Mouse (Mus musculus) kidney, adult 2 months (tissue): ENCODE measurements around the gene Sept9. TPM values are rescaled to one million over a fixed set of nuclear protein-coding genes. Genes with fewer than 3 reads are reported as not detected.

ENCODE experiments used
- DNase-seq: peaks from one replicate; pipeline ENCODE4 v3.0.0; 2021
- H3K27ac ChIP-seq: fragments of 200-500 bp; 2 replicates; pipeline ENCODE4 v1.5.1; 2012; ENCODE audit warnings: low read depth, low read length, control low read depth, inconsistent platforms; ENCODE audit not compliant: insufficient read depth
- H3K27me3 ChIP-seq: fragments of 200-500 bp; replicated peaks from 2 replicates; pipeline ENCODE4 v1.6.1; 2012; ENCODE audit warnings: mild to moderate bottlenecking, moderate library complexity, low read length, inconsistent platforms; ENCODE audit not compliant: control insufficient read depth, insufficient read depth
- H3K36me3 ChIP-seq: fragments of 200-500 bp; 2 replicates; pipeline ENCODE4 v1.6.1; 2012; ENCODE audit warnings: mild to moderate bottlenecking, moderate library complexity, low read length, inconsistent platforms; ENCODE audit not compliant: control insufficient read depth, insufficient read depth
- H3K4me1 ChIP-seq: fragments of 200-500 bp; 2 replicates; pipeline ENCODE4 v1.6.1; 2011; ENCODE audit warnings: low read length; ENCODE audit not compliant: control insufficient read depth, insufficient read depth
- H3K4me3 ChIP-seq: fragments of 200-500 bp; 2 replicates; pipeline ENCODE4 v1.5.1; 2011; ENCODE audit warnings: mild to moderate bottlenecking, low read depth, low read length, control low read depth; ENCODE audit not compliant: insufficient read depth
- CTCF ChIP-seq: fragments of 200-500 bp; conservative IDR thresholded peaks from 2 replicates; pipeline ENCODE4 v1.5.1; 2011; ENCODE audit warnings: low read depth, mild to moderate bottlenecking, control low read depth, low read length, moderate library complexity, mixed read lengths; ENCODE audit not compliant: insufficient read depth, insufficient read length
- POLR2A ChIP-seq: fragments of 200-500 bp; IDR thresholded peaks from one replicate; pipeline ENCODE4 v1.6.1; 2011; ENCODE audit warnings: low read depth, low read length, control low read depth
- WGBS: fragments of 180-500 bp; shearing (Covaris S2); methylation state at CpG from one replicate; pipeline ENCODE4 v1.1.7; 2018; 5-methylcytosine and 5-hydroxymethylcytosine counted together
- polyA plus RNA-seq: library from polyadenylated mRNA; depleted of rRNA; stranded (reverse); fragments of >200 nt; gene quantifications from 2 replicates; pipeline ENCODE4 v1.2.3, GENCODE M21; 2012

Sept9 gene
- polyA plus RNA-seq, 1 experiment = 25.9 TPM

DNA sequence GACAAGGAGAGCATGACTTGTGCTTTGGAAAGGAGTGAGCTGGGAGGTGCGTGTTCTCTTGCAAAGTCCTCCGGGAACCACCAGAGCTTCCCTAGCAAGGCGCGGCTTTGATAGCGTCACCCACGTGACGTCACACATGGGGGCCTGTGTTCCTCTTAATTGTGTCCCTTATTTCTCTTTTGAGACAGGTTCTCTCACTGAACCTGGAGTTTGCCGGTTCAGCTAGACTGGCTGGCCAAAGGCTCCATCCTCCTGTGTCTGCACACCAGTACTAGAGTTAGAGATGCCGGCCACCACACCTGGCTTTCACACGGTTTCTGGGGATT lies 86.1 kb downstream of the Sept9 start:
- Histone ChIP-seq H3K27me3 (no peaks in the 10 kb centered on the region), H3K4me3 (no peak overlapping the region), H3K36me3 (no peaks in the 10 kb centered on the region; the same call in 1 of the 2 replicates), H3K4me1 (peaks cover 34% of the 10 kb centered on the region), H3K27ac (no peak overlapping the region)
- DNase-seq = no peak
- 84% methylated on average over 10 of the region's 10 CpGs for WGBS
- no peak for TF ChIP-seq CTCF
- TF ChIP-seq POLR2A = no peak

DNA sequence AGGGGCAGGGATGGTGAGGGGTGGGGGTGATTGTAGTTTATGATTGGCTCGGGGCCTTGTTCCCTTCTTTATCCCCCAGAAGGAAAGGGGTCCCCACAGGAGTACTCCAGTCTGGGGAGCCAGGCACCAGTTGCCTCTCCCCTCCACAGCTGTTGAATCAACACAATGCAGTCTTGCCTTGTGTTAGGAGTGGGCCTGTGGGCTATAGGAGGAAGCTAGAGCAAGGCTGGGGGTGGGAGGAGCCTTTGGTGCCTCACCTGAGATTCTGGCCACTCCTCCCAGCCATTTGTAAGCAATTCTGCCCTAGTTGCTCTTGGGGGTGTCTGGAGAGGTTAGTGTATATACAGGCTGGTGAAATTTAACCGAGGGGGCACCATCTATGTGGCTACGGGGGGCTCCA lies 88.3 kb downstream of the Sept9 start:
- Histone ChIP-seq H3K4me3 (no peak overlapping the region), H3K36me3 (peaks cover 2% of the 10 kb centered on the region), H3K27ac (no peak overlapping the region), H3K4me1 (peaks cover 18% of the 10 kb centered on the region), H3K27me3 (no peaks in the 10 kb centered on the region)
- 87% methylated on average over 3 of the region's 3 CpGs for WGBS
- TF ChIP-seq POLR2A (no peak), CTCF (no peak)
- no peak for DNase-seq

DNA sequence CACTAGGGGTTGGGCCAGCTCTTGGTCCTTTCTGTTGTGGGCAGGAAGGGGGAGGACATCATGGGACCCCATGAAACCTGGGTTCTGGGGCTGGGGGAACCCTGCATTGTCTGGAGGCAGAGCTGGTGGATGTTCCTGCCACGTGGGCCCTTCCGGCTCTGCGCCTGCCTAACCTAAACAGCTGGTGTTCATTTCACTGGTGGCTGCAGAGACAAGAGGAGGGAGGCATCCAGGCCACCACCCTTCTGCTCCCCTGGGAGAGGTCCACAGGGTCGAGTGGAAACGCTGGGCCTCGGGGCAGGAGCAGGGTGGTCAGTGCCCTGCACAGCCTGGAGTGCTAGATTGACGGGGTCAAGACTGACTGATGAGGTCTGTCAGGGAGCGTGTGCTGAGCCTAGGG lies 89.3 kb downstream of the Sept9 start:
- peaks cover 9% of the 10 kb centered on the region for H3K4me1 ChIP-seq
- no peak for DNase-seq
- H3K27me3 ChIP-seq = no peaks in the 10 kb centered on the region
- peaks cover 2% of the 10 kb centered on the region for H3K36me3 ChIP-seq
- WGBS = 60% methylated on average over 8 of the region's 8 CpGs
- H3K27ac ChIP-seq = no peak overlapping the region
- TF ChIP-seq POLR2A = no peak
- TF ChIP-seq CTCF = no peak
- H3K4me3 ChIP-seq = no peak overlapping the region

DNA sequence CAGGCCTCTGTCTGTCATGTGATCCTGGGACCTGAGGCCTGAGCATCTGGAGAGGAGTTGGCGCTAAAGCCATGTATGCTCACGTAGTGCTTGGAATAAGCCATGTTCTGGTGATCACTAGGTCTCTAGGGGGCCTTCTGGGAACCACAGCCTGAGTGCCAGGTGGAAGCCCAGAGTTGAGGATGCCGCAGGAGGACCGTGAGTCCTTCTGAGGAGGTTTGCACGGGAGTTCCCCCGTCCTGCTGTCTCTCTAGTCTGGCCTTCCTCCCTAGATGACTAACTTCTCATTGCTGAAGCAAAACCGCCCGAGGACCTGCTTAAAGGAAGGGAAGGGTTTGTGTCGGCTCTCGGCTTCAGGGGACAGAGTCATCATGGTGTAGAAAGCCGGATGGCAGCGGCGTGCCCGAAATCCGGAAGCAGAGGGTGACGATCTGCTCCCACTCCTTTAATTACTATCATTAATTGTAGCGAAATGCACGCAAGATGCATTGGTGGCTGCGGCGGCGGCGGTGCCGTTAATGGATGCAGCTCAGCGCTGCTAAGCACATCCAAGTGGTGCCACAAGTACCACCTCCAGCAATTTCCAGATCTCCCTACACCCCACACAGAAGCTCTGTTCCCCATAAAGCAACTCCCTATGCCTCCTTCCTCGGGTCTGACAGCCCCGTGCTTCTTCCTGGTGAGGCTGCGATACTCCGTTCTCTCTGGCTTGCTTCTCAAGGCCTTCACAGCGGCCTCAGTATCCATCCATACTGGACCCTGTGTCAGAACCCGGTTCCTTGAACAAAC lies 92.0 kb downstream of the Sept9 start:
- no peak for DNase-seq
- no peak overlapping the region for H3K4me3 ChIP-seq
- no peaks in the 10 kb centered on the region for H3K27me3 ChIP-seq
- TF ChIP-seq POLR2A = no peak
- TF ChIP-seq CTCF = no peak
- H3K27ac ChIP-seq = no peak overlapping the region
- WGBS = 90% methylated on average over 30 of the region's 30 CpGs
- no peaks in the 10 kb centered on the region for H3K4me1 ChIP-seq
- H3K36me3 ChIP-seq = peaks cover 2% of the 10 kb centered on the region

DNA sequence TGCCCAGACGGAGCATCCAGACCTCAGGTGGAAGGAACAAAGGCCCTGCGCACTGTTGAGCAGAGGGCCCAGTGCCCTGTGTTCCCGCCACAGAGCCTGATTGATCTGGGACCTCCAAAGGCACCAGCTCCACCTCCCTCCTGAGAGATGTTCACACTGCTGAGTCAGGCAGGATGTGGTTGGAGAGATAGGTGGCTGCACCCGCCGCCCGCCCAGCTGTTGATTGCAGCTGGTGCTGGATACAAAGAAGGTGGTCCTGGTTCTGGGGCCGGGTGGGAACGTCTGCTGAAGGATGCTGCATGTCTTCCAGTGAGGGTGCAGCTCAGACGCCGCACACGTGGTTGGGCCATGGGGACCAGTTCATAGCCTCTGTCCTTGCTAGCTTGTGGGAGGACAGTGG lies 93.0 kb downstream of the Sept9 start:
- WGBS = 85% methylated on average over 11 of the region's 11 CpGs
- no peaks in the 10 kb centered on the region for H3K4me1 ChIP-seq
- no peak for DNase-seq
- TF ChIP-seq POLR2A (no peak), CTCF (no peak)
- H3K27me3 ChIP-seq = no peaks in the 10 kb centered on the region
- H3K27ac ChIP-seq = no peak overlapping the region
- no peak overlapping the region for H3K4me3 ChIP-seq
- peaks cover 2% of the 10 kb centered on the region for H3K36me3 ChIP-seq

DNA sequence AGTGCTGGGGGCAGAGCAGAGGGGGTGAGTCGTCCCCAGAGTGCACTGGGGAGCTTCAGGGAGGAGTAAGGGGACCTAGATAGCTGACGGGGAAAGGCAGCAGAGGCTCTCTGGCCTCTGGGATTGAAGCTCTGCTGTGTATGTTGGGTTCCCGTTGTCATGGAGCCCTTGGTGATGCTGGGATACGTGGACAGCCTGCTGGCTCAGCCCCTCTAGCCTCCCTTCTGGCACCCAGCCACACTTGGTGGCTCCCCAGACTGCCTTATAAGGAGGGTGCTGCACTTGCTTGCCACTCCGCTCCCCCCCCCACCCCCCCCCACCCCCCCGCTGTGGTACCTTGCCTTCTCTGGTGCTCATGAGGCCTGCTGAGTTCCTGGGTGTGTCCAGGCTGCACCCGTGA lies 95.8 kb downstream of the Sept9 start:
- TF ChIP-seq POLR2A (no peak), CTCF (no peak)
- H3K27ac ChIP-seq = no peak overlapping the region
- H3K4me1 ChIP-seq = peaks cover 3% of the 10 kb centered on the region; the same call in 1 of the 2 replicates
- DNase-seq = no peak
- H3K27me3 ChIP-seq = no peaks in the 10 kb centered on the region
- no peak overlapping the region for H3K4me3 ChIP-seq
- 70% methylated on average over 7 of the region's 7 CpGs for WGBS
- H3K36me3 ChIP-seq = peaks cover 2% of the 10 kb centered on the region

DNA sequence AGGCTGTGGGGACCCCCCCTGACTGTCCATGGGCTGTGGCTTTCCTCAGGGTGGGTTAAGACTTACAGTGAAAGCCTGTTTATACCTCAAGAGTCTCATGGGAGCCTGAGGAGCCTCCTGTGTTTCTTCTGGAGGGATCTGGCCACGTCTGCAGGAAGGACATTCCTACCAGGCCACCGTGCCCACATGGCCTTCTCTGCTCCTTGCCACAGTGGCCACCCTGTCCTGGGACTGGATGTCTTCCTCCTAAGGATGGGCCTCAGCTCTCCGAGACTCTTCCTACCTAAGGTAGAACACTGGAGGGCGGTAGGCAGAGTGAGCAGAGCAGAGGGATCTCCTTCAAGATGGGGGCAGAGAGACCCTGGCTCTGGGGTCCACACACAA lies 96.6 kb downstream of the Sept9 start:
- 54% methylated on average over 4 of the region's 4 CpGs for WGBS
- TF ChIP-seq POLR2A = no peak
- TF ChIP-seq CTCF = no peak
- no peak overlapping the region for H3K27ac ChIP-seq

More for the DNA sequence above, 96.6 kb downstream of the Sept9 start:
- H3K4me1 ChIP-seq = peaks cover 3% of the 10 kb centered on the region; the same call in 1 of the 2 replicates
- DNase-seq = no peak
- no peaks in the 10 kb centered on the region for H3K36me3 ChIP-seq
- H3K27me3 ChIP-seq = no peaks in the 10 kb centered on the region
- H3K4me3 ChIP-seq = no peak overlapping the region
